Mouse (Mus musculus) heart, embryonic 11.5 days (tissue): ENCODE data around the gene Gna12. TPM values are rescaled to one million over a fixed set of nuclear protein-coding genes. Genes with fewer than 3 reads are reported as not detected.

Experiments
- ATAC-seq: fragments of 200-750 bp; cut with Nextera tagmentation; replicated peaks from 2 replicates; pipeline ENCODE4 v1.8.0; 2017; ENCODE audit warnings: moderate library complexity; ENCODE audit not compliant: insufficient number of reproducible peaks, low FRiP score, low TSS enrichment
- H3K27ac ChIP-seq: fragments of 300-500 bp; sonication (generic); 2 replicates; pipeline ENCODE4 v1.5.1; 2014; ENCODE audit warnings: mild to moderate bottlenecking, low read depth, low read length
- H3K27me3 ChIP-seq: fragments of 300-500 bp; sonication (generic); 2 replicates; pipeline ENCODE4 v1.6.1; 2014; ENCODE audit warnings: mild to moderate bottlenecking, low read length, mixed read lengths; ENCODE audit not compliant: control insufficient read depth, insufficient read depth
- H3K36me3 ChIP-seq: fragments of 300-500 bp; sonication (generic); 2 replicates; pipeline ENCODE4 v1.6.1; 2014; ENCODE audit warnings: mild to moderate bottlenecking, low read length, moderate library complexity, mixed read lengths; ENCODE audit not compliant: control insufficient read depth, insufficient read depth
- H3K4me1 ChIP-seq: fragments of 300-500 bp; sonication (generic); 2 replicates; pipeline ENCODE4 v1.6.1; 2014; ENCODE audit warnings: low read length; ENCODE audit not compliant: control insufficient read depth, insufficient read depth
- H3K4me2 ChIP-seq: fragments of 300-500 bp; sonication (generic); 2 replicates; pipeline ENCODE4 v1.6.1; 2014; ENCODE audit warnings: mild to moderate bottlenecking, moderate library complexity
- H3K4me3 ChIP-seq: fragments of 300-500 bp; sonication (generic); 2 replicates; pipeline ENCODE4 v1.5.1; 2014; ENCODE audit warnings: low read depth, low read length
- H3K9ac ChIP-seq: fragments of 300-500 bp; sonication (generic); 2 replicates; pipeline ENCODE4 v1.6.1; 2014; ENCODE audit warnings: mild to moderate bottlenecking, low read depth, low read length, moderate library complexity
- H3K9me3 ChIP-seq: fragments of 300-500 bp; sonication (generic); replicated peaks from 2 replicates; pipeline ENCODE4 v1.6.1; 2016; ENCODE audit warnings: low read length; ENCODE audit not compliant: control insufficient read depth
- WGBS: fragments of 180-500 bp; shearing (Covaris S2); extraction: QIAGEN DNeasy Blood & Tissue Kit; methylation state at CpG from one replicate; pipeline ENCODE4 v1.1.7; 2014; ENCODE audit not compliant: insufficient replicate concordance; 5-methylcytosine and 5-hydroxymethylcytosine counted together
- polyA plus RNA-seq: library from polyadenylated mRNA; unstranded; fragments of >200 nt; fragmentation: Nextera tagmentation; extraction: Ambion mirVana; gene quantifications from 2 replicates; pipeline ENCODE4 v1.2.1, GENCODE M21; 2014

The Gna12 gene
- polyA plus RNA-seq, 1 experiment from 2014 or later, result 33.1 TPM

- H3K4me2 ChIP-seq, result no peak overlapping the region
- no peak overlapping the region for H3K9ac ChIP-seq
- no peaks in the 10 kb centered on the region for H3K36me3 ChIP-seq
- H3K27ac ChIP-seq, result no peak overlapping the region
- peaks cover 8% of the 10 kb centered on the region; the same call in 1 of the 2 replicates for H3K4me1 ChIP-seq
- H3K9me3 ChIP-seq, result no peaks in the 10 kb centered on the region
- ATAC-seq, result no peak
- no peak overlapping the region for H3K4me3 ChIP-seq
- peaks cover 29% of the 10 kb centered on the region for H3K27me3 ChIP-seq
- 74% methylated on average over 12 of the region's 12 CpGs for WGBS
Observed at GRCm38 (mm10) chr5:140739813-140740212, 90.4 kb downstream of the Gna12 start.

DNA sequence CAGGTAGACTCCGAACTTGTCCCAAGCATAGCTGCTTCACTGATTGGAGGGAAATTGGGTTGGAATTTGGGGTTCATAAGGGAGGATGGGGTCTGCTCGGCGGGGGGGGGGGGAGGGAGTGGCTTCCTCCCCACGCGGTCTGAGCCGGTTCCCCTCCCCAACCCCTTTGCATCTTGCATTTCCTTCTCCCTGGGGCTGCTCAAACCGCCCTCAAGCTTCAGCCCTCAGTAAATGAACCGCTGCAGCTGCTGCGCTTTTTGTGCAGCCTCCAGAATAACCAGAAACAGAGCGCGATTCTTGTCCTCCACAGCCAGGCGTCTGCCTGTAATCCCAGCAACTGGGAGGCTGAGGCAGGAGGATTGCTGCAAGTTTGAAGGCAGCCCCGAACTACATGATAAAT lies 94.1 kb downstream of the Gna12 start:
- Histone ChIP-seq H3K36me3 (no peaks in the 10 kb centered on the region), H3K9me3 (no peaks in the 10 kb centered on the region), H3K27me3 (peaks cover 28% of the 10 kb centered on the region), H3K27ac (no peak overlapping the region), H3K4me3 (peak overlapping the region; percentile 38; the same call in 1 of the 2 replicates), H3K4me1 (peaks cover 8% of the 10 kb centered on the region; the same call in 1 of the 2 replicates), H3K4me2 (no peak overlapping the region), H3K9ac (no peak overlapping the region)
- WGBS, result 17% methylated on average over 11 of the region's 13 CpGs
- no peak for ATAC-seq

DNA sequence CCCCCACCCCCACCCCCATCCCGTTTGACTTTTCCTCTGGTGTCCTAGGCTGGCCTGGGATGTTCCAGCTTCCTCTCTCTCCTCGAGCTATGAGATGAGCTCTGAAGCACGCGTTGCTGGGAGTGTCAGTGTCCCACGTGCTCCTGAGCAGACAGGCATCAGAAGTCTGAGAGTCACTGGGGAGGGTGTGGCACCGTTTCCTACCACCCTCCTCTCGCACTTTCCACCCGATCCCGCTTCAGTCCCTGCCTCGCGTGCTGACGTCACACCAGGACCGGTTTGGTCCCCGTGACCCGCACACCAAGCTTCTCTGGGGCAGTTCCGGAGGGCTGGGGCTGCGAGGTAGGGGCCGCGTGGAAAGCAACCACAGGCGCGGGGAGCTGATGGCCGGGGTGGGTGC lies 94.9 kb downstream of the Gna12 start:
- peaks cover 28% of the 10 kb centered on the region for H3K27me3 ChIP-seq
- ATAC-seq, result 0 out of 2 replicates have a peak, but pooled peaks have one; percentile 39
- peak overlapping the region; percentile 70 for H3K4me2 ChIP-seq
- no peak overlapping the region for H3K9ac ChIP-seq
- no peaks in the 10 kb centered on the region for H3K9me3 ChIP-seq
- WGBS, result 2% methylated on average over 22 of the region's 22 CpGs
- H3K4me1 ChIP-seq, result peaks cover 8% of the 10 kb centered on the region; the same call in 1 of the 2 replicates
- no peak overlapping the region for H3K27ac ChIP-seq
- peak overlapping the region; percentile 38 for H3K4me3 ChIP-seq
- H3K36me3 ChIP-seq, result no peaks in the 10 kb centered on the region

DNA sequence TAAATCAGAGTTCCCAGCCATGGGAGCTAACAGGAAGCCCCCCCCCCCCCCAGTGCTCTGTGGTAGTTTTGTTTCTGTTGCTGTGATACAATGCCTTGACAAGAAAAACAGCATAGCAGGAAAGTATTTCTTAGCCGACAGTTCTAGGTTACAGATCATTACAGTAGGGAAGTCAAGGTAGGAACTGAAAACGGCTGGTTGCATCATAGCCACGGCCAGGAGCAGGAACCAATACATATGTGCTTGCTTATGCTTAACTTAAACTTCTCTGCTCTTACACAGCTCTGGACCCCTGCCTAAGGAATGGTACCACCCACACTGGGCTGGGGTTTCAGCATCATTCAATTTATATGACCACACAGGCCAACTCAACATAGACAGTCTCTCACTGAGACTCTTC lies 96.9 kb downstream of the Gna12 start:
- 61% methylated on average over 3 of the region's 3 CpGs for WGBS
- no peaks in the 10 kb centered on the region for H3K9me3 ChIP-seq
- peaks cover 25% of the 10 kb centered on the region for H3K27me3 ChIP-seq

GRCm38 (mm10) chr5:140732195-140732594 lies 98.0 kb downstream of the Gna12 start:
- no peak overlapping the region for H3K4me3 ChIP-seq
- ATAC-seq, result no peak
- no peak overlapping the region for H3K9ac ChIP-seq
- no peak overlapping the region for H3K27ac ChIP-seq
- no peaks in the 10 kb centered on the region for H3K9me3 ChIP-seq
- 53% methylated on average over 4 of the region's 4 CpGs for WGBS
- H3K4me1 ChIP-seq, result peaks cover 8% of the 10 kb centered on the region; the same call in 1 of the 2 replicates
- peaks cover 22% of the 10 kb centered on the region for H3K27me3 ChIP-seq
- no peaks in the 10 kb centered on the region for H3K36me3 ChIP-seq
- no peak overlapping the region for H3K4me2 ChIP-seq

More for the DNA sequence above, 96.9 kb downstream of the Gna12 start:
- no peak for ATAC-seq
- Histone ChIP-seq H3K4me1 (peaks cover 8% of the 10 kb centered on the region; the same call in 1 of the 2 replicates), H3K36me3 (no peaks in the 10 kb centered on the region), H3K9ac (no peak overlapping the region), H3K4me2 (no peak overlapping the region), H3K4me3 (no peak overlapping the region), H3K27ac (no peak overlapping the region)

GRCm38 (mm10) chr5:140731040-140731797 lies 99.0 kb downstream of the Gna12 start:
- no peak for ATAC-seq
- WGBS, result 78% methylated on average over 11 of the region's 11 CpGs

GRCm38 (mm10) chr5:140726946-140727740 lies 103.1 kb downstream of the Gna12 start:
- H3K27me3 ChIP-seq, result no peaks in the 10 kb centered on the region
- no peaks in the 10 kb centered on the region for H3K9me3 ChIP-seq
- WGBS, result 71% methylated on average over 17 of the region's 17 CpGs
- no peaks in the 10 kb centered on the region for H3K36me3 ChIP-seq
- no peak overlapping the region for H3K4me2 ChIP-seq
- no peak for ATAC-seq
- no peak overlapping the region for H3K9ac ChIP-seq
- H3K4me1 ChIP-seq, result no peaks in the 10 kb centered on the region
- H3K27ac ChIP-seq, result no peak overlapping the region
- H3K4me3 ChIP-seq, result no peak overlapping the region

More at GRCm38 (mm10) chr5:140731040-140731797, 99.0 kb downstream of the Gna12 start:
- Histone ChIP-seq H3K36me3 (no peaks in the 10 kb centered on the region), H3K27ac (no peak overlapping the region), H3K4me3 (no peak overlapping the region), H3K27me3 (peaks cover 12% of the 10 kb centered on the region), H3K4me2 (no peak overlapping the region), H3K9ac (no peak overlapping the region), H3K9me3 (no peaks in the 10 kb centered on the region), H3K4me1 (peaks cover 8% of the 10 kb centered on the region; the same call in 1 of the 2 replicates)

DNA sequence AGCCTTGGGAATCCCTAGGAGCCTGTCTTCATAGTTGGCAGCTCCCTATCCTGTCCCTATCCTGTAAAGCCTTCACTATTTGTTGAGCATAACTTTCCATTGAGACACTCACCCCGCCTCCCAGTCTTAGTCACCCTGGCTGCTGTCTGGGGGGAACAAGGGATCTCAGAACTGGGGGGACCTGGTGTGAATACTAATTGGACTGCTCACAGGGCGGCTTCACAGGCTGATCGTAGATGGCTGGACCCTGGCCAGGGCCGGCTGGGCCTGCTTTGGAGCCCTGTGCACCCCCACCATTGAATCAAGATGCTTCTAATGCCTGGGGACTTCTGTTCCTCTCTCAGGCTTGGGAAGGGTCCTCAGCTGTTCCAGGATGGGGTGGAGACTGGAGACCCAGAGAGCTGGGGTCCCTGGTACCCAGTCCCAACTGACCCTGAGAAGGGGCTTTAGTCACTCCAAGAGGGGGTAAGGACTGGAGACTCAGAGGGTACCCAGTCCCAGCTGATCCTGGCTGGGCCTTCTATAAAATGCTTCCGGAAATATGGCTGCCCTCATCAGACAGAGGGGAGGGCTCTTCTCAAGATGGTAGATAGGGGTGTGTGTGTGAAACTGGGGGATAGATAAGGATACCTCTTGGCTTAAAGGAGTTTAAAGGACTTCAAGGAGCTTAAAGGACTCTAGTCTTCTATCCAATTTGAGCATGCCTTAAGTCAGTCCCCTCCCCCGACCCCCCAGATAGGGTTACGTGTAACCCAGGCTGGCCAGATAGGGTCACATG lies 104.0 kb downstream of the Gna12 start:
- no peaks in the 10 kb centered on the region for H3K36me3 ChIP-seq
- no peak overlapping the region for H3K9ac ChIP-seq
- H3K4me3 ChIP-seq, result no peak overlapping the region
- ATAC-seq, result no peak
- WGBS, result 78% methylated on average over 7 of the region's 7 CpGs
- no peak overlapping the region for H3K4me2 ChIP-seq
- no peaks in the 10 kb centered on the region for H3K27me3 ChIP-seq
- no peaks in the 10 kb centered on the region for H3K4me1 ChIP-seq
- no peaks in the 10 kb centered on the region for H3K9me3 ChIP-seq
- no peak overlapping the region for H3K27ac ChIP-seq
